Mouse (Mus musculus): ENCODE results near the gene Hus1b.

DNA sequence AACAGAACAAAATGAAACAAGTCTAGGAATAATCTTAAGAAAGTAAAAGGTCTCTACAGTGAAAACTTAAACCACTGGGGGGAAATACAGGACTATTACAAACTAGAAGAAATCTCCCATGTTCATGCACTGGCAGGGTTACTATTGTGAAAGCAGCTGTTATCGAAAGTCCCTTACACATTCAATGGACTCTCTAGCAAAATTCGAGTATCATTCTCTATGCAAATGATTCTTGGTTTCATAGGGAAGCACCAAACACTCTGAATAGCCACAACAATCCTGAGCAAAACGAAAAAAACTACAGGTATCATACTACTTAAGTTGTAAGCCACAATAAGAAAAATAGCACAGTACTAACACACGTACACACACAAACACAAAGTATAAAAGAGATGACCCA is 25.6 kb downstream of the Hus1b start:
- no peak for TF ChIP-seq CTCF (IDR thresholded peaks at IDR 0.05; ENCODE audit: control insufficient read depth, insufficient read depth, insufficient read length)
- no peak for TF ChIP-seq MYOG (IDR thresholded peaks at IDR 0.05; ENCODE audit: control insufficient read depth, extremely low read depth, insufficient read length)
- TF ChIP-seq MAX (IDR thresholded peaks at IDR 0.05), result no peak
- TF ChIP-seq USF1 (IDR thresholded peaks at IDR 0.05; ENCODE audit: low read depth), result no peak
